Mouse (Mus musculus) ovary, postnatal 14 days (tissue): ENCODE data around the gene Gm128.

ENCODE experiments used
- DNase-seq: peaks from one replicate; pipeline ENCODE4 v3.0.0; 2022; ENCODE audit warnings: low spot score

Gene Gm128

GRCm38 (mm10) chr3:95267855-95268254 lies 26.5 kb upstream of the Gm128 start:
- DNase-seq, result no peak

GRCm38 (mm10) chr3:95266052-95266451 lies 24.7 kb upstream of the Gm128 start:
- no peak for DNase-seq

DNA sequence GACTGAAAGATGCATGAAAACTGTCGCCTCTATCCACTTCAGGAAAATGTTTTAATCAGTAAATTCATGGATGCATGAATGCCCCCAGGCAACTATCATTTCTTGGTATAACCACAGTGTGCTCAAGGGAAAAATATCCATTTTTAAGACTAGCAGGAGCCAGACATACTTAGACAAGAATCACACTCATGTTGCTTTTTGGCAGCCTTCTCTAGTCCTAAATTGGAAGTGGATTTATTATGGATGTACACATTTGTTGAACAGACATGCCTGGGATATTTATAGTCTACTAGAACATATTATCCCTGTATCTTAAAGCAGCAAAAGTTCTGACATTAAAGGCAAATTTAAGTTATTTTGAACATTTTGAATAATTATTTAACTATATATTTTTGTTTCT lies 23.3 kb upstream of the Gm128 start:
- DNase-seq, result no peak

DNA sequence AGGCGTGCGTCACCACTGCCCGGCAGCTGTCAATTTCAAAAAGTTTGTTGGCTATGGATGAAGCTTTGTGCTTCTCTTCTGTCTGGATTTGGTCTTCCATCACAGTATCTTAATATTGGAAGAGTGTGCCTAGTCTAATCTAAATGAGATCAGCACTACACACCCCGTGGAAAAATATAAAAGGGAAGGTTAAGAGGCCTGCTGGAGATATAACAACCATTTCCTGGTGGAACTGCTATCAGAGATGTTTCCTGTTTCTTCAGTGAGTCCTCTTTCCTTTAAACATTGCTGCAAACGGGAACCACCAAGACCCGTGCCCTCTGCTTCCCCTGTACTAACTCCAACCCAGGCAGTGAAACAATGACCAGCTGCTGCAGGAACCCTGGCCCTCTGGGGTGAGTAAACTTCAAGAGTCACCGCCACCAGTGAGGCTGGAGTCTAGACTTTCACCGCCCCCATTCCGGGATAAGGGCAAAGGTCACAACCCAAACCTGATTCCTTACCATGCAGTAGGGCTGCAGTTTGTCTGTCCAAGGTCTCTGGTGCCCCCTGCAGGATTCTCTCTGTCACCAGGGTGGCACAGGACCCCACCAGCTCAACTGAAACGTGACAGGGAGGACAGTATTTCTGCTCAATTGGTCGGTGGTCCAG lies 21.8 kb upstream of the Gm128 start:
- DNase-seq, result peak; percentile 52

GRCm38 (mm10) chr3:95261975-95262374 lies 20.6 kb upstream of the Gm128 start:
- no peak for DNase-seq

GRCm38 (mm10) chr3:95256931-95257330 lies 15.5 kb upstream of the Gm128 start:
- DNase-seq, result no peak

DNA sequence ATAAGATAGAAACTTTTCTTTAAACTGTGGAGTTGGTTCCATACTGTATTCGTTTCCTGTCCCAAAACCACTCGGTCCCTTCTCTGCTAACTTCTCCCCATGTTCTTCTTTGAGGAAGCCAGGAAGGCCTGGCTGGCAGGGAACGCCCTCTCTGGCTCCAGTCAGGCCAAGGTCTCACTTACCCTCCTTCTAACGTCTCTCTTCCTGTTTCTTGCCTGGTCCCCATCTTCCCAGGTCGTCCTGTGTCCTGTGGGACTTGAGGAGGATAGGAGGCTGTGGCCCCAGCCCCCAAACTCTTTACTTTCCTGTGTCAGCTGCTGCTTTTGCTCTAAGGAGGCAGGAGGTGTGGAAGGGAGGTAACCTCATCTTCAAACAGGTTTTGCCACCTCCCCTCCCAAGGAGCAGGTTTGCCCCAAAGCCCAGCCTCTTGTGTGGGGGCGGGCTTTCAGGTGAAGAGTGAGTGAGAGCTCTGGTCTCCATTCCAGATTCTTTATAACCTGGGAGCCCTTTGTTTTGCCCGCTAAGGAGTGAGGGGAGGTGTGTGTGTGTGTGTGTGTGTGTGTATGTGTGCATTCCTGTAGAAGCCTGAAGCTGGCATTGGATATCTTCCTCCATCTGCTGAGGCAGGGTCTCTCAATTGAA lies 9.5 kb upstream of the Gm128 start, which contains the start of gene Bnipl:
Gene Bnipl, minus strand, starts transcription at position 411 of the 642 bp plus-strand sequence.
- no peak for DNase-seq

GRCm38 (mm10) chr3:95250361-95250760 lies 9.0 kb upstream of the Gm128 start:
- no peak for DNase-seq

GRCm38 (mm10) chr3:95247660-95248336 lies 6.4 kb upstream of the Gm128 start:
- DNase-seq, result no peak

DNA sequence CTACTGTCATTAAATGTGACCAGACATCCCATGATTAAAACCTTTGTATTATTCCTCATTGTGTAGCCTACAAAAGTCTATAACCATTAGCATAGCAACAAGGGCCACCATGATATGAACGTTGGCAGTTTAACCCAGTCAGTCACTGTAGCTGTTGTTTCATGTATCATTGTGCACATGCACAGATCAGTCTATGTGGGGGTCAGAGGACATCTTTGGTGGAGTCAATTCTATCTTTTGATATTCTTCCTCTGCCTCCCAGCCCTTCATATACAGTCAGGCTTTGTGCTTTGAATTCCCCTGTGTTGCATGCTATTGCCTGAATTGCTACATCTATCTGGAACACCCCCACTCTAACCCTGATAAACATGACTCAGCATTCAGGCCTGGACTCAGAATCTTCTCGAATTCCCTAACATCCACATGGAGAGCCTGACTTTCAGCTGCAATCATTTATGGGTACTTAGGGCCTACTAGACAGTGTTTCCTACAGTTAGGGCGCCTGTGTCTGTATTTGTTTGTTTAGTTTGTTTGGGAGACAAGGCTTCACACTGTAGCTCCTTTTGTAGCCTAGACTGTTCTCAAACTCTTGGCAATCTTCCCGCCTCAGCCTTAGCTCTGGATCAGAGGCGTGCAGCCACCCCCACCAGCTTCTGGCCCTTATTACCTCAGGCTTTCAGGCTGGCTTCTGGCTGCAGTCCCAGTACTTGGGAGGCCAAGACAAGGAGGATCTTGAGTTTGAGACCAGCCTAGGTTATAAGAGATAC lies 5.2 kb upstream of the Gm128 start:
- DNase-seq, result peak; percentile 49

- no peak for DNase-seq
These were observed 1.7 kb upstream of the Gm128 start for GRCm38 (mm10) chr3:95243086-95243485.

GRCm38 (mm10) chr3:95240900-95241299 lies 498 bp downstream of the Gm128 start:
- DNase-seq, result no peak

GRCm38 (mm10) chr3:95239971-95240370 lies 1.4 kb downstream of the Gm128 start:
- no peak for DNase-seq

DNA sequence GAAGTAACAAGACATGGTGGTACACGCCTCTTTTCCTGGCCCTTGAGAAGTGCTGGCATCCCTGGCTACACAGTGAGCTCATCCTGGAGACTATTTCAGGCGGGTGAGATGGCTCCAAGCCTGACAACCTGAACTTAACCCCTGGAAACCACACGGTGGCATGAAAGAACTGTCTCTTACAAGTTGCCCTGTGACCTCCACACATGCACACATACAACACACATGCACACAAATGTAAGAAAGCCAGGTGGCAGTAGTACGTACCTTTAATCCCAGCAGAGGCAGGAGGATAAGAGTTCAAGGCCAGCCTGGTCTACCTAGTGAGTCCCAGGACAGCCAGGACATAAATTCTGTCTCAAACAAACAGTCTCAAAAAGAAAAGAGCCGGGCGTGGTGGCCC lies 2.4 kb downstream of the Gm128 start:
- DNase-seq, result no peak

DNA sequence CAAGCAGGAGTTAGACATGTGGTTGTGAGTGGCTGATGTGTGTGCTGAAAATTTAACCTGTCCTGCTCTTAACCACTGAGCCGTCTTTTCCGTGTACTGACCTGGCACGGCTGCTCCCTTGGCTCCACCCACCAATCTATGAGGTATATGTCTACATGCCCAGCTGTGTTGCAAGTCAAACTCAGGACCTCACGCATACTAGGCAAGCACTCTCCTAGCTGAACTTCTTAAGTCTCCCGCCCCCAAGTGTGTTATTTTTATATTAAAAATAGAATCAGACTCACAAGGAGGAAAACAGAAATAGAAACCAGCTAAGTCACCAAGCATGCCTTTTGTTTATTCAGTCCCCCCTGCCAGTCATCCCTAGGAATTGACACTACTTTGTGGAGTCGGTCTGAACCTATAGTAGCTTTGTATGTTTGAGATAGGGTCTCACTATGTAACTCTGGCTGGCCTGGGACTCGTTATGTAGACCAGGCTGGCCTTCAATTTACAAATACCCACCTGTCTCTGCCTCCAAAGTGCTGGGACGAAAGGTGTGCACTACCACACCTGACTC lies 3.8 kb downstream of the Gm128 start:
- no peak for DNase-seq

GRCm38 (mm10) chr3:95235386-95236301 lies 5.8 kb downstream of the Gm128 start:
- no peak for DNase-seq

- no peak for DNase-seq
These were observed 8.0 kb downstream of the Gm128 start for GRCm38 (mm10) chr3:95233303-95233980.

- DNase-seq, result no peak
These were observed 8.6 kb downstream of the Gm128 start for GRCm38 (mm10) chr3:95232771-95233170.

- no peak for DNase-seq
These were observed 9.8 kb downstream of the Gm128 start, which contains the start of gene Mllt11 for GRCm38 (mm10) chr3:95231298-95232221. TSS of gene Mllt11 (minus strand) at chr3:95232171.
